Mouse (Mus musculus) forebrain, embryonic 10.5 days (tissue): ENCODE results near the gene Tmem108. TPM values are rescaled to one million over a fixed set of nuclear protein-coding genes. Genes with fewer than 3 reads are reported as not detected.

Experiments
- DNase-seq: peaks from one replicate; pipeline ENCODE4 v3.0.0-alpha.2; 2017; ENCODE audit warnings: low spot score; ENCODE audit errors: extremely low spot score
- H3K27ac ChIP-seq: fragments of 300-500 bp; sonication (generic); 2 replicates; pipeline ENCODE4 v1.5.1; 2016; ENCODE audit warnings: mild to moderate bottlenecking
- H3K27me3 ChIP-seq: fragments of 300-500 bp; sonication (generic); 2 replicates; pipeline ENCODE4 v1.6.1; 2016; ENCODE audit warnings: mild to moderate bottlenecking; ENCODE audit not compliant: poor library complexity, severe bottlenecking
- H3K36me3 ChIP-seq: fragments of 300-500 bp; sonication (generic); replicated peaks from 2 replicates; pipeline ENCODE4 v1.6.1; 2016; ENCODE audit warnings: mild to moderate bottlenecking, moderate library complexity
- H3K4me1 ChIP-seq: fragments of 300-500 bp; sonication (generic); 2 replicates; pipeline ENCODE4 v1.6.1; 2016
- H3K4me3 ChIP-seq: fragments of 300-500 bp; sonication (generic); 2 replicates; pipeline ENCODE4 v1.5.1; 2016; ENCODE audit warnings: mild to moderate bottlenecking, moderate library complexity
- H3K9me3 ChIP-seq: fragments of 300-500 bp; sonication (generic); 2 replicates; pipeline ENCODE4 v1.6.1; 2016; ENCODE audit warnings: mild to moderate bottlenecking, moderate library complexity
- WGBS: fragments of 180-500 bp; shearing (Covaris S2); methylation state at CpG from one replicate; pipeline ENCODE4 v1.1.7; 2016; 5-methylcytosine and 5-hydroxymethylcytosine counted together
- polyA plus RNA-seq: library from polyadenylated mRNA; unstranded; fragments of >200 nt; fragmentation: Nextera tagmentation; extraction: Ambion mirVana; gene quantifications from 2 replicates; pipeline ENCODE4 v1.2.1, GENCODE M21; 2016

Tmem108 gene
- polyA plus RNA-seq, 1 experiment from 2014 or later = 16.7 TPM

- WGBS = 86% methylated on average over 6 of the region's 6 CpGs
- H3K4me1 ChIP-seq = peaks cover 26% of the 10 kb centered on the region
- DNase-seq = no peak
- no peak overlapping the region for H3K4me3 ChIP-seq
- no peaks in the 10 kb centered on the region for H3K36me3 ChIP-seq
- H3K27ac ChIP-seq = peak overlapping the region; percentile 56; the same call in 1 of the 2 replicates
- H3K9me3 ChIP-seq = no peaks in the 10 kb centered on the region
- H3K27me3 ChIP-seq = no peaks in the 10 kb centered on the region
Measured at GRCm38 (mm10) chr9:103486262-103486661, 275.4 kb downstream of the Tmem108 start.

- Histone ChIP-seq H3K4me3 (no peak overlapping the region), H3K27me3 (no peaks in the 10 kb centered on the region), H3K9me3 (no peaks in the 10 kb centered on the region), H3K36me3 (no peaks in the 10 kb centered on the region), H3K4me1 (peaks cover 32% of the 10 kb centered on the region), H3K27ac (peak overlapping the region; percentile 60)
- WGBS = 36% methylated on average over 8 of the region's 8 CpGs
- no peak for DNase-seq
Measured at GRCm38 (mm10) chr9:103485606-103486005, 276.0 kb downstream of the Tmem108 start.

DNA sequence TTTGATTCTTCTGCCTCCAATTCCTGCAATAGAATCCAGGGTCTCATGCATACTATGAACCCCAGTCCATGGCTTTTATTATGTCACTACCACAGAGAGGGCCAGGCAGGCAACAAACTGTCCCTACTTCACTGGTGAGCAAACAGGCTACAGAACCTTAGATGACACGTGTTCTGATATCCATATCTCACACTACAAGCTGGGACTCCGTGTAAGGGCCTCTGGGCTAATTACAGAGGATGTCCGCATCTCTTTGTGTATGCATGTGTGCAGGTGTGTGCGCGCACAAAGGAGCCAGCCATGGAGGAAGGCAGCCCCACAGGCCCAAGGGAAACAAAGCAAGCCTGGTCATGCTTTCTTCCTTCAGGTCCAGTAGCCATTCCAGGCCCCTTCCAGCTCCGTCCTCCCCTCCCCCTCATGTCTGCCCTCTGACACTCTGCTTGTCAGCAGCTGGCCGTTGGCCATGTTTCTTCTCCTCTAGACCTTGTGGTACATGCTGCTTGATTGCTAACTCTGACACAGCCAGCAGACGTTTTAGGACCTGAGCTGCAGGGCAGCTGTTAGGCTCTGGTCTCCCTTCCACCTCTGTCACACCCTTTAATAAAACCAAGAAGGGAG is 280.9 kb downstream of the Tmem108 start:
- H3K4me3 ChIP-seq = no peak overlapping the region
- H3K4me1 ChIP-seq = peaks cover 32% of the 10 kb centered on the region
- no peak for DNase-seq
- H3K36me3 ChIP-seq = no peaks in the 10 kb centered on the region
- no peaks in the 10 kb centered on the region for H3K9me3 ChIP-seq
- no peaks in the 10 kb centered on the region for H3K27me3 ChIP-seq
- WGBS = 57% methylated on average over 8 of the region's 8 CpGs
- H3K27ac ChIP-seq = peak overlapping the region; percentile 76

- Histone ChIP-seq H3K36me3 (no peaks in the 10 kb centered on the region), H3K4me1 (peaks cover 30% of the 10 kb centered on the region), H3K27me3 (no peaks in the 10 kb centered on the region; the same call in 1 of the 2 replicates), H3K27ac (peak within 1 kb of the TSS; percentile 76), H3K9me3 (no peaks in the 10 kb centered on the region), H3K4me3 (no peak within 1 kb of the TSS)
- no peak for DNase-seq
- WGBS = 81% methylated on average over 9 of the region's 9 CpGs
Measured at GRCm38 (mm10) chr9:103480044-103480576, 281.5 kb downstream of the Tmem108 start, which contains the start of gene Bfsp2. Gene Bfsp2 (minus strand): TSS chr9:103480420.

DNA sequence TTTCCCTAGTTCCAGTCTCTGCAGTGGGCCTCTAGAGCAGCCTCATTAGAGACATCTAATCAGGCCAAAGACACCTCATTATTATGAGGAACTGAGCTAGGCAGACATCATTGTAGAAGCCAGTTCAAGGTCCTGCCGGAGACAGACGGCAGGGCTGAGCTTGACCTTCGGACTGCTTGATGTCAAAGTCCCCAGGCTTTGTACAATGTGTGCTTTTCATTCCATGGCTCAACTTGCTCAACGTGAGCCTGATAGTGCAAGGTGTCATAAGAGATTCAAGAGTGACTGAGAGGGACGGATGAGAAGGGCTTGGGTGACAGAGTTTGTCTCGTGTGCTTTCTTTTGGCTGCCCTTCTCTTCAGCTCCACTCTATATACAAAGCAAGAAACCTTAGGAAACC is 286.2 kb downstream of the Tmem108 start:
- Histone ChIP-seq H3K36me3 (no peaks in the 10 kb centered on the region), H3K27me3 (peaks cover 13% of the 10 kb centered on the region; the same call in 1 of the 2 replicates), H3K27ac (no peak overlapping the region), H3K4me1 (peaks cover 59% of the 10 kb centered on the region), H3K9me3 (no peaks in the 10 kb centered on the region), H3K4me3 (no peak overlapping the region)
- DNase-seq = no peak
- 83% methylated on average over 6 of the region's 6 CpGs for WGBS

DNA sequence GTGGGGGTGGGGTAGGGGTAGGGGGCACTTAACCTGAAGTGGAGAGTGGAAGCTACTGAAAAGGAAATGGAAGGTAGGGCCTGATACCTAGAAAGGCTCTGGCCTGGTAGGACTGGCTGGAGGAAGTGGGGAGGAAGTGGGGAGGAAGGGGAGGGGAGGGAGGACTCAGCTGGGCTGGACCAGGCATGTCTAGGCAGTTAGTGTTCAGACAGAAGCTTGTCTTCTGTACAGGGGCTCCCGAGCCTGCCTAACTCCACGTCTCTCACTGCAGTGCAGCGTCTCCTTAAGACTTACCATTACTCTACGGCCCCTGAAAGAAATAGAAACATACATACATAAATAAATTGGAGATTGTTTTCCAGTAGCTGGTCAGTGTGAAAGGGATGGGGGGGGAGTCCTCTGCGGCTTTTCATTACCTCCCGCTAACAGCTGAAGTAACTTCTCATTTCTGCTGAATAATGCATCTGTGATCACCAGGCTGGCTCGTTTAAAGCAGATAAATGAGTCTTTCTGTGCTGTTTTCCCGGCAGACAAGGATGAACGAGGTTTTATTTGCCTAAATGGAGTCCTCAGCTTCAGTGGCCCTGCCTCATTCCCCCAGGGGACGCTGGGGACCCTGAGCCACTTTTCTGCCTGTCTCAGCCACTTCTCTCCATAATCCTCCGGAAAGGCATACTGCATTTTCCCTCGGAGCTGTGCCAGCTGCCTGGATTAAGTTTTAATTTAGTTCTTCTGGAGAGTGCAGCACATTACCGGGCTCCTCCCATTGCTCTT is 287.5 kb downstream of the Tmem108 start:
- WGBS = 33% methylated on average over 13 of the region's 13 CpGs
- Histone ChIP-seq H3K4me3 (peak overlapping the region; percentile 22; the same call in 1 of the 2 replicates), H3K36me3 (no peaks in the 10 kb centered on the region), H3K27me3 (peaks cover 14% of the 10 kb centered on the region; the same call in 1 of the 2 replicates), H3K9me3 (no peaks in the 10 kb centered on the region), H3K4me1 (peaks cover 54% of the 10 kb centered on the region), H3K27ac (peak overlapping the region; percentile 72)
- DNase-seq = no peak

DNA sequence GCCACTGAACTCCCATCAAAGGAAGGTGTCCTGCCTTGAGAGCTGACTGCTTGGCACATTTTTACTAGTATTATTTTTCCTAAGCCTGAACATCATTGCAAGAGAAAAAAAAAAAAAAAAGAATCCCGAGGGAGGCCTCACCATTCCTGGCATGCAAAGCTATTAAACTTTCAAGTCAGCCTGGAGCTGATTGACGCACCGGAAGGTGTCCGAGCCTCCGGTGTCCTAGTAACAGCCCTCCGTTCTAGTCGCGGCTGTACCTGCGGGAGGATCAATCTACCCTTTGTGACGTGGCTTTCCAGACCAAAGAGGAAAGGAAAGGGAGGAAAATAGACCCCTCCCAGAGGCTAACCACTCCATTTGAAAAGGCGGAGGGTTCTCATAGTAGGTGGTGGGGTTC is 289.9 kb downstream of the Tmem108 start:
- no peaks in the 10 kb centered on the region for H3K36me3 ChIP-seq
- no peaks in the 10 kb centered on the region for H3K9me3 ChIP-seq
- no peak for DNase-seq
- H3K27ac ChIP-seq = no peak overlapping the region
- H3K4me1 ChIP-seq = peaks cover 54% of the 10 kb centered on the region
- WGBS = 29% methylated on average over 11 of the region's 11 CpGs
- peaks cover 16% of the 10 kb centered on the region; the same call in 1 of the 2 replicates for H3K27me3 ChIP-seq
- no peak overlapping the region for H3K4me3 ChIP-seq

DNA sequence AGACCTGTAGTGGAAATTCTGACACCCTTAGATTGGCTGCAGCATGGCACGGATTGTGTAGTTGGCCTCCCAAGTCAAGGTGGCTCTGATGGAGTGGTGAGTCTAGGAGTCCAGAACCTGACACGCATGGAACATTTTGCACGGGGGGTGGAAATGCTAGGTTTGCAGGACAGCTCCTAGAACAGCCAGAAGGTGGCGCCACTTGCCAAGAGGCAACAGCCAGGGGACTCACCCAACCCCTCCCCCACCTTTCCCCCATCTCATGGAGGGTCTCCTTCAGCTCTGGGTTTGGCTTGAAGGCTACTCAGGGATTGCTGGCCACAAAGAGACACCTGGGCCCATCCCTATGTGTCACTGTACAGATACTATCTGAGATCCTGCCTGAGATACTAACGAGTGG is 292.1 kb downstream of the Tmem108 start:
- WGBS = 73% methylated on average over 5 of the region's 5 CpGs
- Histone ChIP-seq H3K27me3 (peaks cover 16% of the 10 kb centered on the region; the same call in 1 of the 2 replicates), H3K36me3 (no peaks in the 10 kb centered on the region), H3K27ac (no peak overlapping the region), H3K9me3 (no peaks in the 10 kb centered on the region), H3K4me1 (peaks cover 57% of the 10 kb centered on the region), H3K4me3 (no peak overlapping the region)
- DNase-seq = no peak

- no peak overlapping the region for H3K4me3 ChIP-seq
- no peak overlapping the region for H3K27ac ChIP-seq
- H3K27me3 ChIP-seq = peaks cover 15% of the 10 kb centered on the region; the same call in 1 of the 2 replicates
- no peak for DNase-seq
- peaks cover 50% of the 10 kb centered on the region for H3K4me1 ChIP-seq
- WGBS = 91% methylated on average over 7 of the region's 7 CpGs
- H3K36me3 ChIP-seq = no peaks in the 10 kb centered on the region
- H3K9me3 ChIP-seq = no peaks in the 10 kb centered on the region
Measured at GRCm38 (mm10) chr9:103468911-103469310, 292.7 kb downstream of the Tmem108 start.

DNA sequence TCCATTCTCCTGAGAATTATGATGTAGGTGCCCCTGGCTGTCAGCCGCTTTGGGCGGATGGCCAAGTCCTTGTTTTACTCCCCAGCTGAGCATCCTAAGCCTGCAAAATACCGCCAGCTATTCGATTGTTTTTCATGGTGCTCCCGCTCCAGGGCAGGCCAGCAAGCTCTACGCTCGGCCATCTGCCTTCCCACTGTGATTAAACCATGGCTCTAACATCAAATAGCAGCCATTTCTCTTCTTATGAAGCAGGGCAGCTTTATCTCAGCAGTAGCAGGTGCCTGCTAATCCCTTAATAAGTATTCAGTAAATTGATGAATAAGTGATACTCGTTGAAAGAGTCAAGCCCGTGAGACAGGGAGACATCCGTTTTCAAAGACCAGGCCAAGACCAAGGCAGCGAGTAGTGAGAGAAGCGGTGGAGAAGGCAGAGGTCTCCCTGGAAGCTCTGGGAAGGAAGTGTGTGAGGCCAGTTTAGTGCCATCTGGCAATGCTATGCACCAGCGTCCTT is 295.9 kb downstream of the Tmem108 start:
- no peaks in the 10 kb centered on the region for H3K36me3 ChIP-seq
- H3K27ac ChIP-seq = peak overlapping the region; percentile 54; the same call in 1 of the 2 replicates
- 58% methylated on average over 13 of the region's 13 CpGs for WGBS
- H3K4me3 ChIP-seq = no peak overlapping the region
- peaks cover 21% of the 10 kb centered on the region for H3K4me1 ChIP-seq
- 0 out of 2 replicates have a peak, but pooled peaks cover 3% of the 10 kb centered on the region for H3K27me3 ChIP-seq
- no peaks in the 10 kb centered on the region for H3K9me3 ChIP-seq
- no peak for DNase-seq

DNA sequence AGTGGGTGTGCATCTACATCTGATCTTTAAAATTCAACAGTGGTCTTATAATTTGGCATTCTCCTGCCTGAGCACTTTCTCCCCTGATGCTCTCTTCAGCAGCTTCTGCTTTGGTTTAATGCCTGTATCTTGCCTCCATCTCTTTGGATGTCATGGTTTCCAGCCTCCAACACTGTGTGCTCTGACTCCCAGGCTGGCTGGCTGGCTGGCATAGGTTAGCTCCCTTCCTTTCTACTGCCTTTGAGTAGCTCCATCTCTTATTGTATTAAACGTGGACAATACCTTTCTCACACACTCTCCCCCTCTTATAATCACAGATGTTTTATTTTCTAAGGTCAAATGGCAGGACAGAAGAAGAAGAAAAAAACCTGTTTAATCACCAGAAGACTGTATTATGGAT is 296.3 kb downstream of the Tmem108 start:
- Histone ChIP-seq H3K4me1 (peaks cover 16% of the 10 kb centered on the region), H3K9me3 (no peaks in the 10 kb centered on the region), H3K4me3 (no peak overlapping the region), H3K27ac (peak overlapping the region; percentile 54; the same call in 1 of the 2 replicates), H3K36me3 (no peaks in the 10 kb centered on the region), H3K27me3 (0 out of 2 replicates have a peak, but pooled peaks cover 3% of the 10 kb centered on the region)
- WGBS = 71% methylated on average over 1 of the region's 1 CpGs
- no peak for DNase-seq

- no peaks in the 10 kb centered on the region for H3K27me3 ChIP-seq
- 92% methylated on average over 6 of the region's 6 CpGs for WGBS
- DNase-seq = no peak
- H3K27ac ChIP-seq = no peak overlapping the region
- H3K4me3 ChIP-seq = no peak overlapping the region
- H3K4me1 ChIP-seq = peaks cover 12% of the 10 kb centered on the region
- H3K9me3 ChIP-seq = no peaks in the 10 kb centered on the region
- no peaks in the 10 kb centered on the region for H3K36me3 ChIP-seq
Measured at GRCm38 (mm10) chr9:103463833-103464232, 297.8 kb downstream of the Tmem108 start.
